ENCODE assay signal across 8 mouse cellular contexts in genomic region chr19:6426703-6427500, GRCm38 (mm10). TPM values are rescaled to one million over a fixed set of nuclear protein-coding genes. Genes with fewer than 3 reads are reported as not detected.
DNase-seq lines count a peak whose midpoint lies in the region.

No protein-coding gene starts in this region.

- intact Hi-C loops in gastrocnemius, postnatal 14 days (cut with DNase I; ENCODE audit: low total_unique reads), result no loop called here

- peak; percentile 80 for DNase-seq in adrenal gland, postnatal 10 days
- DNase-seq in adrenal gland, adult 8-10 months, result no peak
- peak; percentile 35 for DNase-seq in A20 (ENCODE audit: low read depth, low spot score)
- DNase-seq in embryo, embryonic 10.5 days (ENCODE audit: low spot score), result peak; percentile 85
- DNase-seq in hindlimb bud, embryonic 11.5 days (ENCODE audit: extremely low spot score, low read depth, low spot score), result peak; percentile 41
- DNase-seq in lung, postnatal 36 days, result peak; percentile 58
- no peak for DNase-seq in right cerebral cortex, postnatal 4 days
- DNase-seq in gastrocnemius, postnatal 14 days, result no peak

RNA-seq across cellular contexts. Expression of gene Nrxn2, which starts 8.4 kb away (rescaled TPM):
- 10 to 100 TPM in 1 of 2 experiments, 1 to 10 TPM in 1; 7.5 to 14.5 TPM for total RNA-seq in adrenal gland, postnatal 10 days (2021)
- total RNA-seq in adrenal gland, adult 8-10 months (2022), result 10 to 100 TPM in 3 of 4 experiments, 1 to 10 TPM in 1; 8.8 to 12.5 (median 11.5) TPM
- 1 to 10 TPM; 1.5 to 2.9 TPM for total RNA-seq in gastrocnemius, postnatal 14 days (2021)

RNA-seq across cellular contexts. Expression of gene Rasgrp2, which starts 27.8 kb away (rescaled TPM):
- total RNA-seq in adrenal gland, postnatal 10 days (2021), result 10 to 100 TPM; 53.2 to 54.9 TPM
- total RNA-seq in adrenal gland, adult 8-10 months (2022), result 10 to 100 TPM; 31.5 to 52.2 (median 34.5) TPM
- total RNA-seq in gastrocnemius, postnatal 14 days (2021), result 10 to 100 TPM; 24.0 to 37.6 TPM

RNA-seq across cellular contexts. Expression of gene Pygm, which starts 42.7 kb away (rescaled TPM):
- total RNA-seq in adrenal gland, postnatal 10 days (2021), result 100 to 1,000 TPM in 1 of 2 experiments, 10 to 100 TPM in 1; 92.0 to 223 TPM
- 100 to 1,000 TPM in 2 of 4 experiments, 10 to 100 TPM in 2; 47.6 to 119 (median 92.8) TPM for total RNA-seq in adrenal gland, adult 8-10 months (2022)
- total RNA-seq in gastrocnemius, postnatal 14 days (2021), result 1,000 to 10,000 TPM; 4,021 to 4,833 TPM

Comparison
In these comparisons a context has a peak if more than half of its experiments do, and no peak if none do; other contexts are left out.
1. DNase-seq: peak in adrenal gland, postnatal 10 days (single experiment), A20 (single experiment), embryo, embryonic 10.5 days (single experiment), hindlimb bud, embryonic 11.5 days (single experiment) and lung, postnatal 36 days (single experiment); none in adrenal gland, adult 8-10 months (single experiment), right cerebral cortex, postnatal 4 days (single experiment) and gastrocnemius, postnatal 14 days (single experiment).
2. RNA of gene Pygm, which starts 42.7 kb away (total RNA-seq): 4,021 to 4,833 TPM in gastrocnemius, postnatal 14 days; 92.0 to 223 TPM in adrenal gland, postnatal 10 days and 47.6 to 119 TPM in adrenal gland, adult 8-10 months; every median in the first group is over 10 times any median in the second.